Mouse (Mus musculus) lung, postnatal 0 days (tissue): Measurements from ENCODE around the gene Pygb.

ENCODE experiments used
- CTCF ChIP-seq: IDR thresholded peaks from 2 replicates; pipeline ENCODE4 v1.5.1; 2016; ENCODE audit warnings: antibody characterized with exemption, mild to moderate bottlenecking
- EP300 ChIP-seq: IDR thresholded peaks from 2 replicates; pipeline ENCODE4 v1.6.1; 2016; ENCODE audit warnings: antibody characterized with exemption, mild to moderate bottlenecking, control low read depth

- no peak for TF ChIP-seq CTCF
- TF ChIP-seq EP300 = no peak
Measured at GRCm38 (mm10) chr2:150835975-150836374, 49.4 kb downstream of the Pygb start.
